Mouse (Mus musculus): ENCODE data around the gene Dcst2.

Dcst2 gene

DNA sequence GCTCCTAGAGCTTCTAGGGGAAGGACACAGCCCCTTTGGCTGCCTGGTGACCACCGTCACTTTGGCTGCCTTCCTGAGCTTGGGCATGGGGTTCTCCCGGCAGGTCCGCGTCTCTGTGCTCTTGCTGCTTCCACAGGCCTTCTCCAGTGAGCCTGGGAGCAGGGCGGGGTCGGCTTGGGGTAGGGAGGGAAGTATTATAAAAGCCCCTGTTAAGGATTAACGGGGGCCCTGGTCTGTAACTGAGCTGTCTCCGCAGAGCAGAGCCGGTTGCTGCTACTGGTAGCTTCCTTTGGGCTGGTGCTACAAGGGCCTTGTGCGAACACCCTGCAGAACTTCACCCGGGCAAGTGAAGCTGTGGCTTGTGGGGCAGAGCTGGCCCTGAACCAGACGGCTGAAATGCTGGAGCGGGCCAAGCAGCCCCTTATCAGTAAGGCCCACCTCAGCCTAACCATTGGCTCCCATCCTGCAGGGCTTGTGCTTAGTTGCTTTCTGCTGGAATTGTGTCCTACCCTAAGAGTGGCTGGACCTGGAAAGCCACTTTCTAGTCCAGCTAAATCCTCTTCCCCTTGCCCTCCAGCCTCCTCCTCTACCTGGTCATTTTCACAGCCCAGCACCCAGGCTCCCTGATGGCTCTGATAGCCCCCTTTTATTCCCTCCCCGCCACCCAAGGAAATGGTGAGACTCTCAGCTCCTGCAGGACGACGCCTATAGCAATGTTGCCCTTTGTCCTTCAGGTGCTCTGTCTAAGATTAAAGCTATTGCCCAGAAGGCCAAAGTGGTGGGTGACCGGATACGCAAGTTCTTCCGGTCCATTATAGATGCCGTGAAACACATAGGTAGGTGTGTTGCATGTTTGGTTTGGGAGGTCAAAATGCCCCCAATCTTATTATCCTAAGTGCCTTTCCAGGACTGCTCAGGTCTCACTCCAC is 4.0 kb downstream of the Dcst2 start:
- no peak for DNase-seq

DNA sequence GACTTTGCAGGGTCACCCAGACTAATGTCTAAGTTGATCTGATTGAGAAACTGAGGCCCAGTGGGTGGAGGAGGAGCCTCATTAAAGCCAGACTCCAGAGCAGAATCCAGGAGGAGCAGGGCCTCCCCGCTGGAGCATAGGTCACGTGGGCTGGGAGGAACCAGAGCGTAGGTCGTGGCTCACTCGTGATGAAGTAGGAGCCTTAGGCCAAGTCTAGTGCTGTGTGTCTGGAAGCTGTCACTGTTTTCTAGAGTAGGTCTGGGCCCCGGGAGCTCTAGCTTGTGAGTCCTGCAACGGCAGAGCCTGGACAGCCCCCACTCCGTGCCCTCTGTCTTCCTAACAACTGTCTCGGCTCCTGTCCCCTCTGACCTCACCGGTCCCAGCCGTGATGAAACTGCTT is 5.6 kb downstream of the Dcst2 start:
- no peak for DNase-seq

DNA sequence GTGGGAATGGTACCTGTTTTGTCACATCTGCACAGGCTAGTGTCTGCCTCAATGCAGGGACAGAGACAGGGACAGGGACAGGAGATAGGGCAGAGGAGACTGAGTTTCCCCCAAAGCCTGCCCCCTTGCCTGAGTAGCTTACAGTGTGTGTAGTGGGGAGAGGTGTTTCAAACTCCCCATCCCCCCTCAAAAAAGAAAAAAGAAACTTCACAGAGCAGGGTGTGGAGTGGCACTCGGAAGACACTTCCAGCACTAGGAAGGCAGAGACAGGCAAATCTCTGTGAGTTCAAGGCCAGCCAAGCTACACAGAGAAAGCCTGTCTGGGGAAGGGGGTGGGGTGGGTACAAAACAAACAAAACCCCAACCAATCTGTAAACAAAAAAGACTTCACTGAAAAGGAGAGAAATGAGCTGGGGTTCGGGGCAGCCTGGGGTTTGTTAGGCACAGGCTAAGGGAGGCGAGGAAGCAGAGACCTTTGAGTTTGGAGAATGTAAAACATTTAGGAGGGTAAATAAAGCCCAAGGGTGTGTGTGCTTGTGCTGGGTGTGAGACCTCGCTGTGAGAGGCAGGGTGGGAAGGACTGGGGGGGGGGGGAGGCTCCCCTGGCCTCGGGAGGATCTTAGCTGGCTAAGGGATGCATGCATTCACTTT is 11.9 kb downstream of the Dcst2 start:
- DNase-seq, result no peak

DNA sequence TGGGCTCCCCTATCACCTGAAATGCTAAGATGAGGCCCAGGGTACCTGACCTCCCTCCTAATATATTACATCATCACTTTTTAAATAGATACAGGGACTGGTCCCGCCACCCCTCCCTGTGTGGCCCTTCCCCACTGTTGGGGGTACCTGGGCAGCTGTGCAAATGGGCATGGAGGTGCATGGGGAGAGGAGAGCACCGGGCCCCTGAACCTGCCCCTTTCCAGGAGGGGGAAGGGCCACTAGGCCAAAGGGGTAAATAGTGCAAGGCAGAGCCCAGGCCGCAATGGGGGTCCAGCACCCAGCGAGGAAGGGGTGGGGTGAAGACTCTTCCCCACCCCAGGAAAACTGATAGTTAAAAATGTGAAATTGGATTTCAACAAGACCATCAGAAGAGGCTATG is 16.1 kb downstream of the Dcst2 start:
- no peak for DNase-seq

DNA sequence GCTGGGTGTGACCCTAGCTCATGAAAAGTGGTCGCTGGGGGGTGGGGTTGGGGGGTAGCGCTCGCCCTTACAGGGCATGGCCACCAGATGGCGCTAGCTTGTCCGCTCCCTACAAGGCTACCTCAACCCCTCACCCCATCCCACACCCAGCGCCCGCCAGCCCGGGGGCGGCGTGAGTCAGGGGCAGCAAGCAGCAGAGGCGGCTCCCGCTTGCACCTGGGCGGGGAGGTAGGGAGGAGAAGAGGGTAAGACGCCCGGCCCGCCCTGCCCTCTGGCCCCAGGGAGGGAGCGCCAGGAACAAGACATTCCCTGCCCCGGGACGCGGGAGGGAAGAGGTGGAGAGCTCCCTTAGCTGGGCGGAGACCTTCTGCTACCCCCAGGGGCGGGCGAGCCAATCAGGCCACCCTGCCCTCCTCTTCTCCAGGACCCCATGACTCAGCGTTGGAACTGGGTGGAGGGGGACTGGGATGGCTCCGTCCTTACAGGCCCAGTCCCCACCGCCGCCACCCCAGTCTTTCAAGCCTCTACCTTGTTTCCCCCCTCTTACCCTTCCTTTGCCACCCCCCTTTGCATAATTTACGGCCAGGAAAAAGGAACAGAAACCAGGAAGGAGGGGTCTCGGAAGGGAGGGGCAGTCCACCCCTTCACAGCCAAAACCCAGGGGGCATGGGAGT is 16.8 kb downstream of the Dcst2 start:
- peak; percentile 80 for DNase-seq

DNA sequence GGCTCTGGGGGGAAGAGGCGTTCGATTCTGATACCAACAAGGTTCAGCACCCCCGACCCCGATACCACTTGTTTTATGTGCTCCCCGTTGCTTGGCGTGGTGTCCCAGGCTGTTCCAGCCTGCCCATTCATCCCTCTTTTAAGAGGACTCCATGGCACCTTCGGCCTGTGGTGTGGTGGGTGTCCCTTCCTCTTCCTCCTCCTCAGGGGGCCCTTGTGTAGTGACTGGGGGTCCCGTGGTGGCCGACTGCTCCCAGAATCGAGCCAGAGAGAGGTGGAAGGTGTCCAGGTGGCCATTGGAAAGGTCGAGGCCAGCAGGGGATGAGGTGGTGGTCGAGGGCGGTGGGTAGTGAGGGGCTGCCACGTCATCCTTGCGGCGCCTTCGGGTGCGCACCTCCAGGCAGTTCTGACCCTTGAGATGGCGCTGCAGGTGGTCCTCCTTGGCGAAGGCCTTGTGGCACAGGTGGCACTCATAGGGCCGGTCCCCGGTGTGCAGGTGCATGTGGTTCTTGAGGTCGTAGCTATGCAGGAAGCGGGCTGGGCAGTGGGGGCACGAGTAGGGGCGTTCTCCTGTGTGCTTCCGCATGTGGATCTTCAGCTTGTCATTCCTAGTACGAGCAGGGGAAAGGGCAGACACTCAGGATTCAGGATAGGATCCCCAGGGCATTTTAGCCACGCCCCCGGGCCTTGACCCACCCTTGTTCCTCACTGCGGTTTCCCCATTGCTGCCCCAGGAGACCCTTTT is 17.8 kb downstream of the Dcst2 start:
- no peak for DNase-seq

DNA sequence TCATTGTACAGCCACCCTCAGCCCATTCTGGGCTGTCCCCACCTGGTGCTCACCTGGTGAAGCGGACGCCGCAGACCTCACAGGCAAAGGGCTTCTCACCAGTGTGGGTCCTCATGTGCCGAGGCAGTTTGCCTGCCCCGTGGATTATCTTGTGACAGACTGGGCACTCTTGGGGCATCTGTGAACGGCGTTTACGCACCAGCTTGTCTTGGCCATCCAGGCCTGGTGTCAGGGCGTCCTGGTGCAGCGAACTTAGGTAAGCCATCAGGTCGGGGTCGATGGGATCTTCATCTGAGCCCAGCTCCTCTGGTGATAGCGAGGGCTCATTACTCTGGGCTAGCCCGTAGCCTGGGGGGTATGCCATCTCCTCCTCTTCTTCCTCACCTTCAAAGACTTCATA is 18.5 kb downstream of the Dcst2 start:
- no peak for DNase-seq

DNA sequence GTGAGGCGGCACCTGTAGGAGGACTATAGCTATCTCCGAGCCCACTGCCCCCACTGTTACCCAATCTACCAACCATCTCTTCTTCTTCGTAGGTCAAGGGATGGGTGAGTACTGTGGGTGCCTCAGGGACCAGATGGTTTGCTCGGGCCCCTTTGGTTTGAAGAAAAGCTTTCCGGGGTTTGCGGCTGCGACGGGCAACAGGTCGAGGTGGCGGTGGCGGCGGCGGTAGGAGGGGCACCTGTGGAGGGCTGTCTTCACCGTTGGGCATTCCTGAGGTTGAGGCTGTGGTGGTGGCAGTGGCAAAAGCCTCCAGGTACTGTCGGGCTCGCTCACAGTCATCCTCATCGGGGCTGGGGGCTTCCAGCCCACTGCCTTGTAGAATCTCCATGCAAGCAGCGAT is 18.9 kb downstream of the Dcst2 start:
- DNase-seq, result no peak

DNA sequence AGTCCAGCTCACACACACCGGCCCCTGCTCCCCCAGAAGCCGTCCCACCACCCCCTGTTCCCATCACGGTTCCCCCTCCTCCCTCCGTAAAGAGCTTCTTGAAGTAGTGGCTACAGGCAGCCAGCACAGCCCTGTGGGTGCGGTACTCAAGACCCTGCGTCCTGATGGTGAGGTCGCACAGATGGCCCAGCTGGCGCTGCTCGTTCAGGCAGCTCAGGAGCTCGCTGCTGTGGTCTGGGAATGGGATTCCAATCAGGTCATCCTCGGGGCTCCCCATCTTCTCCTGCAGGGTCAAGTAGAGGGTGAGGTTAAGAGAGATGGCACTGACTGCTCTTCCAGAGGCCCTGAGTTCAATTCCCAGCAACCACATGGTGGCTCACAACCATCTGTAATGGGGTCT is 19.5 kb downstream of the Dcst2 start:
- DNase-seq, result no peak

DNA sequence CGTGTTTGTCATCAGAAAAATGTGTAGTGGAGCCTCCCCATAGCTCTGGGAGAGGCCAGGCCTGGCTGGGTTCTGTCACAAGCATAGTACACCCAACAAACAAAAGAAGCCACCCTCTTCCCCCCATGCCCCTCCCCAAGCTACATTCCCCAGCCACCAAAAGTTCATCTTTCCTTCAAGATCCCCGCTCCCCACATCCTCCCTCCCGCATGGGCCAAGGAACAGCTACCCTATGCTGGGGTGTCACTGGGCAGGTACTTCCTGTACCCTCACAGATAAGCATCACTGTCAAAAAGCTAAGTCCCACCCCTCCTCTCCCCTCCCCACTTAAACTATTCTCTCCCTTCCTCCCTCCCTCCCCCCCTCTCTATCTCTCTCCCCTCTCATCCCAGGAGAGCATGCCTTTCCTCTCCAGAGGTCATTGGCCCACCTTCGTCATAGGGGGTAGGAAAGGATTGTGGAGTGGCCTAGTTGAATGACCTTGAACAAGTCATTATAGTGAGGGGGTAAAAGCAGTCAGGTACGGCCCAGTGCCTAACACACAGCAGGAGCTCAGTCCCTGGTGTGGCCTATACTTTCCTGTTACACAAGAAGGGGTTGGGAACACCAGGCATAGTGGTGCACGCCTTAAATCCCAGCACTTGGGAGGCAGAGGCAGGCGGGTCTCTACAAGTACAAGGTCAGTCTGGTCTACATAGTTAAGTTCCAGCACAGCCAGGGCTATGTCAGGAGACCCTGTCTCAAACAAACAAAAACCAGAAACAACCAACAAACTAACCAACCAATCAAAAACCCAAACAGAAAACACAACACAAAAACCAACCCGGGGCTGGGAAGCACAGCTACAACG is 20.5 kb downstream of the Dcst2 start:
- no peak for DNase-seq

DNA sequence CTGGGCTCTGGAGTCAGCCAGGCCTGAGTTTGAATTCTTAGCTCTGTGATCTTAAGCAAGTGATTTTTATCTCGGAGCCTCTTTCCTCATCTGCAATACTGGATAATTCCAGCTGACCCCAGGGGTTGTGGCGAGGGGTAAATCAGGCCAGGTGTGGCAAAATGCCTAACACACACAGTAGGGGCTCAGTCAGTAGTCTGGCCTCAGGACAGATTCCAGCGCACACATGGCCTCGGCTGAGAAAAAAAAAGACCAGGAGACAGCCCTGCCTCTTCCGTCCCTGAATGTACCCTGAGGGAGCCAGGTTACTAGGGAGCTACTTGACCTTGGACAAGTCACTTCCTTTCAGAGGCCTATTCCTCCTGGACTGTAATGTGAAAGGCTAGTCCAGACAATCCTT is 21.2 kb downstream of the Dcst2 start:
- DNase-seq, result no peak

DNA sequence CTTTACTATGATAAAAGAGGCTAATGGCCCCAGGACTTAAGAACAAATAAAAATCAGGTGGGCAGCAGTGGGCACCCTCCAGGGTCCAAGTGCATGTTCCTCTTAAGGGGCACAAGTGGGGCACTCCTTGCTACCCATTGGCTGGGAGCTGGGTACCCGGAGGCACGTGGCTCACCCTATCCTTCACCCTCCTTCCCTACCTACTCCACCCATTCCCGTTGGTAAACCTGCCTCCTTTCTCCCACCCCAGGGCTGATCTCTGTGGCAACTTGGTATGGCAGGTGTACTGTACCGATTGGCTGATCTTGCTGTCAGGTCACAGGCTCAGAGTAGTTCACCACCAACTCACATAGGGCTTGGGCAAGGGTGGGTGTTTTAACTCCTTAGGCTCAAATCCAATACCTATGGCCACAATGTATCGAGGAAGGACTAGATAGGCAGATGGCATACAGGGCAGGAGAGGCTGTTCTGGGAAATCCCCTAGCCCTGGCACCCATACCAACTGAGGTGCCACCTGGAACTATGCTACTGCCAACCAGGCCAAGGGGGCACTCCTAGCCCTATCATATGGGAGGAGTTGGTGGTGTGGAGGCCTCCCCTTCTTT is 22.0 kb downstream of the Dcst2 start:
- DNase-seq, result no peak

DNA sequence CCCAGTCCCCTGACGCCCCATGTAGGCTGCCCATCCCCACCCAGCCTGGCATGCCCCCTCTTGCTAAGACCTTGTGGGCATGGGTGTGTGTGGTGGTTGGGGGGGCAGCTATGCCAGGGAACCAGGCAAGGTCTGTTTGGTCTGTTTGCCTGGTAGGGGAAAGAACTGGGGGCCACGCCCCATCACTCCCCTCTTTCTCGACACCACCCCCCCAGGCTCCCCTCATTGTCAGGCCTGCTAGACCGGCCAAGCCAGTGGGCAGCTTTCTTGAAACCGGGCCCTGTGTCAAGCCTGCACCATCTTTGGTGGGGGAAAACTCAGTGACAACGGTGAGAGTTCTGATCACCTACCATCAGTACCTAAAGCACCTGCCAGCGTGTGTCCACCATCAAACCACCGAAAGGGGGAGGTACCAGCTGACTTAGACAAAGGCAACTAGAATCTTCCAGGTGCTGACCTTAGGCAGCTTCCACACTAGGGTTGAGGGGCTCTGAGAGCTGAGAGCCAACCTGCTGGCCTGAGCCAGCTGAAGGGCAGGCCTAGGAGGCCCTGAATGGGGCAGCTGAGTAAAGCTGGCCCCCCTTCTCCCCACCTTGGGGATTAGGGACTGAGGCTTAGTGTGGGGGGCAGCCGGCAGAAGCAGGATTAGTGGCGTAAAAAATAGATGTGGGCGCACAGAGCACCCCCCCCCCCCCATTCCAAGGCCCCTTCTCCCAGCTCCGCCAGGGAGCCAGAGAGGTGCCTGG is 22.7 kb downstream of the Dcst2 start:
- DNase-seq, result no peak

DNA sequence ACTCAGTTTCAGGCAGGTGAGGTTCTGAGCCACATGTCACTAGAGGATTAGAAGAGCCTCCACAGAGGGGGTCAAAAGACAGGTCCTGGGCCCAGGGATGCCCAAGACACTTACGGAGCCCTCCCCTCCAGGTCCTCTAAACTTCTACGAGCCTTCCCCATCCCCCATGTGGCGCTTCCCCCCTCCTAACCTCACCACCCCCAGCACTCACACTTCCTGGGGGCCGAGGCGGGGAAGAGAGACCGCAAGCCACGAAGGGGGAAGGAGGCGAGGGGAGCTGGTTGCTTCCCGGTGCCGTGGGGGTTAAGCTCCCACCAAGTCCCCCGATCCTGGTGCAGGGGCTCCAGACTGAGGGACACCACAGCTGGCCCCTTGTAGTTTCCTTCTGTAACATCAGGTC is 23.7 kb downstream of the Dcst2 start:
- DNase-seq, result no peak

DNA sequence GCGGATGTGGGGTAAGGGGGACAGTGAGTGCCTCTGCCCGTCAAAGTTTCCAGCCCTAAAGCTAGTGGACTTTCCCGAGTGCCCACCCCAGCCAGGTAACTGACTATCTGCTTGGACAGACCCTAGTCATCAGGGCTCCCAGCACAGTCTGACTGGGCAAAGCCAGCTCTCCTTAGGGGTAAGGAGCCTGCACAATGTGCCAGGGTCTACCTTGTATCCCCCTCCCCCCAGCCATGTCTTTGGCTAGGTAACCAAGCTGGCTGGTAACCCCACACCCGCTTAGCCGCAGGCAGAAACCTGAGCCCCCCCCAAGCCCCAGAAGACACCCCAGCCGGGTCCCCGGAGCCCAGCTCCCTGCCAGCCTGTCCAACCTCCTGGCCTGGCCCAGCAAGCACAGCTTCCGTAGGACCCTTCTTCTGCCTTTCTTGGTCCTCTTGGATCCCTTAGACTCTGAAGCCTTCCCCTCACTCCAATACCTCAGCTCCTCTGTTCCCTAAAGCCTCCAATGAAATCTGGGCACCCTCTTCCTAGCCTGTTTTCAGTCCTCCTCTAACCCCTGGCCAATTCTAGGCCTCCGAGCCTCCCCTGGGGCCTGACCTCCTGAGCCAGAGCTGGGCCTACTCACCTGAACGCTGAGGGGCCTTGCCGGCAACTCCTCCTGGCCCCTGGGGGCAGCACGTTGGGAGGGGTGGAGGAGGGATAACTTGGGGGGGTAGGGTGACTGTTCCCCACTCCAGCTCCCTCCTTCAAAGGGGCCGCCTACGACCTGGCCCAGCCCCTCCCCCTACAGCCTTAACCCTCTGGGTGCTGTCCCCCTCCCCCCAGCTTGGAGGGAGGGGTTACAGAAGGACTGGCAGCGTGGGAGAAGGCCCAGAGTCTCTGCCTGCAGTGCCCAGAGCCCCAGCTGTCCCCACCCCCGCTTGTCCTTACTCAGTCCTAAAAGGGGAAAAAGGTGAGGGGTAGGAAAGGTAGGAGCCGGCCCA is 25.0 kb downstream of the Dcst2 start:
- DNase-seq, result no peak

DNA sequence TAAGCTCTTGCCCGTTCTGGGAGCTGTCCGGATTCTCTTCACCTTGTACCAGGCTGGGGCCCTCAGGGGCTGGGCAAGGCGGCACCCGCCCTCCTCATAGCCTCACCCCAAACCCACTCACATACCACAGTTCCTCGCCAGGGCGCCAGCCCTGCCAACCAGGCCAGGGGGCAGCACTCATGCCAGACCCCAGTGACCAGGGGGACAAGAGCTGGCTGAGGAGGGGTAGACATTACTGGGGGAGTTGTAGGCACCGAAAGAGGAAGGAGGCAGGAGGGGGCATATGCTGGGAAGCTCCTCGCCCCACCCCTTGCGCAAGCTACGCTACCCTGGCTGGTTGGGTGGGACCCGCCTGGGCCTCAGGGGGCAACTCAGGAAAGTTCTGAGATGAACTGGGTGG is 25.9 kb downstream of the Dcst2 start:
- DNase-seq, result no peak

DNA sequence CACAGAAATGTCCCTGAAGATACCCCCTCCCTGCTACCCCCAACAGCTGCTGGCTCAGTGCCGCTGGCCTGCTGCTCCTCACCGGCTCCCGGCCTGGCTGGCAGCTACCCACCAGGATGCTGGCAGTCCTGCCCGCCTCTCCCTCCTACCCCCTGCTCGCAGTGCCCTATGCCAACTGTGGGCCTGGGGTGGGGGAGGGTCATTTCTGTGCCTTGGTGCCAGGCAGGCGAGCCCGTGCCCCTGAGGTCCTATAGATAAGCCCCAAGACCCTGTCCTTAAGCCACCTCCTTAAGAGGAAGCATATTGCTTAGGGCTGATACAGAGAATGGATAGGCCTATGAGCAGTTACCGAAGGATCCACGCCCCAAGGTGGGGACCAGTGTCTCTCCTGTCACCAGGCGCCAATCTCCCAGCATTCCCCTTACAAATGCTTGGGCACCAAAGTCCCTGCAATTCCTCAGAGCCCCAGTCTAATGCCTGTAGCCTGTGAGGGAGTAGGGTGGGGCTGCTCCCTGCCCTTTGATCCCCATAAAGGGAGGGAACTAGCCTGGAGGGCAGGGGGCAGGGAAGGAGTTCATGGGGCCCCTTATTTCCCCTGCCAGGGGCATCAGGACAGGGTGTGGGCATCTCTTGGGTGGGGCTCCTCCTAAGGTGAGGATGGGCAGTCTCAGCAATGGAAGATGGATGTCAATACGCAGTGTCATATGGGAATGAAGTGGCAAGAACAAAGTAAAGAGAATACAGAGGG is 26.5 kb downstream of the Dcst2 start:
- DNase-seq, result peak; percentile 60

DNA sequence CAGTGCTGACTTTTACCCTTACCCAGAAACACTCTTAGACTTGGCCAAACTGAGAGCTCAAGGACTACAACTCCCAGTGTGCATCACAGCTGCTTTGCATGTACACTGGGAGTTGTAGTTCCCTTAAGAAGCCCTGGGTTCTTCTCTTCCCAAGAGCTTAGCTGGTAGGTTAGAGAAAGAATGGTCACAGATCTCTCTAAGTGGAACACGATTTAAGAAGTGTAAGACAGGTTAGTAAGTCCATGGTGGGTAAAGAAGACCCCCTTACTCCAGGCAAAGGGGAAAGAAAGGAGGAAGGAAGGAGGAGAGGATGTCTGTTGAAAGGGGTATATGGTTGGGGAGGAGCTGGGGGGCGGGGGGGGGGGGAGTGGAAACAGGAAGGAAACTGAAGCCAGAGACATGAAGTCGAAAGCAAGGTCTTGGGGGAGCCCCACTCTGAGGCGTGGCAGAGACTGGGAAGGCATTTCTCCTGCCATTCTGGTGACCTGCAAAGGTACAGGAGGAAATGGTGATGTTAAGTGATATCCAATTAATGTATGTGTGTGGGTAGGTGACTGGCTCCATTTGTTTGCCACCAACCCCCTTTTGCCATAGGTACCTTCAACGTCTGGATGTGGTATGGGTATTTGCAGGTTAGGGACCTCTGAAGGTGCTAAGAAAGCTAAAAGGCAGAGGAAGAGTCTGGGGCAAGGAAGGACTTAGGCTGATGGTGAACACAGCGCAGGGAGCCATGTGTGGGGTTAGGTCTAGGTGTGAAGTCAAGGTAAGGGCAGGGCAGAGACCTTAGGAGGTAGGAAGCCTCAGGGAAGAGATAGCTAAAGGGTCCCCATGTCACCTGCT is 27.3 kb downstream of the Dcst2 start:
- peak; percentile 39 for DNase-seq
